ENCODE assay signal across 10 mouse cellular contexts in genomic region chr9:61960753-61961152, GRCm38 (mm10). TPM values are rescaled to one million over a fixed set of nuclear protein-coding genes. Genes with fewer than 3 reads are reported as not detected.
DNase-seq lines count a peak whose midpoint lies in the region; ATAC-seq lines count a peak whose summit lies in the region.
"Had no signal": no experiment of that assay in that cellular context is flagged by ENCODE, and none has a peak within 500 bp of the region (broad histone marks: within the 10 kb centered on the region; RNA-seq: fewer than 3 reads in every experiment).

No protein-coding gene starts in this region.

- H3K27me3 ChIP-seq in embryonic facial prominence, embryonic 10.5 days (replicated peaks; ENCODE audit: low read depth, poor library complexity, severe bottlenecking): no peaks in the 10 kb centered on the region
- H3K27me3 ChIP-seq in stomach, embryonic 15.5 days (replicated peaks): no peaks in the 10 kb centered on the region
- no peaks in the 10 kb centered on the region for H3K27me3 ChIP-seq in limb, embryonic 10.5 days (ENCODE audit: low read depth, poor library complexity, severe bottlenecking)

- no peaks in the 10 kb centered on the region for H3K9me3 ChIP-seq in embryonic facial prominence, embryonic 10.5 days
- H3K9me3 ChIP-seq in stomach, embryonic 15.5 days: no peaks in the 10 kb centered on the region
- no peaks in the 10 kb centered on the region for H3K9me3 ChIP-seq in limb, embryonic 10.5 days (replicated peaks)
- H3K9me3 ChIP-seq: megakaryocyte, embryonic 14.5 days had no signal

- peaks cover 28% of the 10 kb centered on the region for H3K4me1 ChIP-seq in embryonic facial prominence, embryonic 10.5 days
- H3K4me1 ChIP-seq in stomach, embryonic 15.5 days: peaks cover 10% of the 10 kb centered on the region; the same call in 1 of the 2 replicates
- H3K4me1 ChIP-seq in limb, embryonic 10.5 days: peaks cover 19% of the 10 kb centered on the region

- H3K27ac ChIP-seq in embryonic facial prominence, embryonic 10.5 days (replicated peaks): 0 out of 2 replicates have a peak overlapping the region, but pooled peaks have one; percentile 1
- H3K27ac ChIP-seq in stomach, embryonic 15.5 days: peak overlapping the region; percentile 78
- H3K27ac ChIP-seq in limb, embryonic 10.5 days: no peak overlapping the region

- no peak overlapping the region for H3K9ac ChIP-seq in stomach, embryonic 15.5 days

- no peak overlapping the region for H3K4me3 ChIP-seq in embryonic facial prominence, embryonic 10.5 days
- no peak overlapping the region for H3K4me3 ChIP-seq in stomach, embryonic 15.5 days (replicated peaks)
- no peak overlapping the region for H3K4me3 ChIP-seq in limb, embryonic 10.5 days

- intact Hi-C loops in left cerebral cortex, postnatal 25 days (cut with DNase I): no loop called here

- no peak overlapping the region for H3K4me2 ChIP-seq in stomach, embryonic 15.5 days

- H3K36me3 ChIP-seq in embryonic facial prominence, embryonic 10.5 days (replicated peaks): no peaks in the 10 kb centered on the region
- no peaks in the 10 kb centered on the region for H3K36me3 ChIP-seq in stomach, embryonic 15.5 days
- H3K36me3 ChIP-seq in limb, embryonic 10.5 days: no peaks in the 10 kb centered on the region

- no peak for ATAC-seq in stomach, embryonic 15.5 days (ENCODE audit: insufficient read depth, low FRiP score, low read depth)

- peak; percentile 38 for DNase-seq in layer of hippocampus, adult 11-12 months (ENCODE audit: low spot score)
- DNase-seq in layer of hippocampus, postnatal 25 days (ENCODE audit: extremely low spot score in 1 of 2, low spot score in 1 of 2): no peak
- DNase-seq in embryonic facial prominence, embryonic 10.5 days (ENCODE audit: low spot score): no peak
- peak; percentile 85 to 91 for DNase-seq in kidney, postnatal 25 days
- DNase-seq in left cerebral cortex, adult 8-10 months (ENCODE audit: low spot score in 2 of 2): no peak
- no peak for DNase-seq in left cerebral cortex, postnatal 25 days (ENCODE audit: low spot score in 2 of 2)
- DNase-seq in limb, embryonic 10.5 days (ENCODE audit: low spot score): no peak
- DNase-seq: cerebellum, adult 2 months had no signal

- 65% methylated on average over 5 of the region's 5 CpGs for WGBS in embryonic facial prominence, embryonic 10.5 days
- WGBS in stomach, embryonic 15.5 days: 36% methylated on average over 5 of the region's 5 CpGs
- WGBS in limb, embryonic 10.5 days: 63% methylated on average over 5 of the region's 5 CpGs

RNA-seq across cellular contexts. Expression of gene Kif23, which starts 14.2 kb away (rescaled TPM):
- 1 to 10 TPM in 1 of 2 experiments, under 1 TPM in 1; 0.85 to 2.6 TPM for total RNA-seq in layer of hippocampus, postnatal 25 days (2021)
- polyA plus RNA-seq in embryonic facial prominence, embryonic 10.5 days (2016; fragmentation: Nextera tagmentation; extraction: Ambion mirVana): 112 and 118 TPM in 2 replicates
- polyA plus RNA-seq in stomach, embryonic 15.5 days (2015; fragmentation: Nextera tagmentation; extraction: Ambion mirVana): 106 and 112 TPM in 2 replicates
- total RNA-seq in left cerebral cortex, adult 8-10 months (2022): 1 to 10 TPM; 1.2 to 2.1 (median 2.1) TPM
- total RNA-seq in left cerebral cortex, postnatal 25 days (2021): 1 to 10 TPM; 2.3 to 2.9 TPM
- 102 and 117 TPM in 2 replicates for polyA plus RNA-seq in limb, embryonic 10.5 days (2016; fragmentation: Nextera tagmentation; extraction: Ambion mirVana)

RNA-seq across cellular contexts. Expression of gene Rplp1, which starts 46.4 kb away (rescaled TPM):
- 1,000 to 10,000 TPM; 1,278 to 1,525 TPM for total RNA-seq in layer of hippocampus, postnatal 25 days (2021)
- 1,152 and 1,189 TPM in 2 replicates for polyA plus RNA-seq in embryonic facial prominence, embryonic 10.5 days (2016; fragmentation: Nextera tagmentation; extraction: Ambion mirVana)
- polyA plus RNA-seq in stomach, embryonic 15.5 days (2015; fragmentation: Nextera tagmentation; extraction: Ambion mirVana): 1,334 and 1,421 TPM in 2 replicates
- total RNA-seq in left cerebral cortex, adult 8-10 months (2022): 1,000 to 10,000 TPM; 1,482 to 1,620 (median 1,566) TPM
- 1,000 to 10,000 TPM; 1,342 to 1,349 TPM for total RNA-seq in left cerebral cortex, postnatal 25 days (2021)
- polyA plus RNA-seq in limb, embryonic 10.5 days (2016; fragmentation: Nextera tagmentation; extraction: Ambion mirVana): 1,122 and 1,351 TPM in 2 replicates

Comparison
In these comparisons a context has a peak if more than half of its experiments do, and no peak if none do; other contexts are left out.
1. DNase-seq: peak in layer of hippocampus, adult 11-12 months (single experiment) and kidney, postnatal 25 days (2 of 2); none in layer of hippocampus, postnatal 25 days (0 of 2), embryonic facial prominence, embryonic 10.5 days (single experiment), left cerebral cortex, adult 8-10 months (0 of 2), left cerebral cortex, postnatal 25 days (0 of 2) and limb, embryonic 10.5 days (single experiment).